Mouse (Mus musculus): ENCODE measurements around the gene Napa. TPM values are rescaled to one million over a fixed set of nuclear protein-coding genes. Genes with fewer than 3 reads are reported as not detected.

Gene Napa
- polyA plus RNA-seq, 1 experiment from 2014 or later, result 168 TPM

DNA sequence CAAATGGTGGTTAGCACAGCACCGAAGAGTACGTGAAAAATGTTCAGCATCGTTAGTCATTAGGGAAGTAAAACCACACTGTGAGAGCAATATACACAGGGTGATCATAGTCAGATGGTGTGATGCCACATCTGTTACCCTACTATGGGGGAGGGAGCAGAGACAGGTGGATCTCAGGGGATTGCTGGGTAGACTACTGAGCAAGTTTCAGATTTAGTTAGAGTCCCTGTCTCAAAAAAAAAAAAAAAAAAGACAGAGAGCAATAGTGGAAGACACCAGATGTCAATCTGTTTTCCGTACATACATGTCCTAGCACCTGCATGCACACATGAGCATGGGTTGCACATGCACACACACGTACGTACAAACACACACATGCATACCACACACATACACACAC is 42.6 kb upstream of the Napa start:
- Histone ChIP-seq H3K4me1 (ENCODE audit: control insufficient read depth, insufficient read depth, low read length) (peaks cover 5% of the 10 kb centered on the region; the same call in 1 of the 2 replicates), H3K27me3 (ENCODE audit: control insufficient read depth, insufficient read depth, low read length) (peaks cover under 1% of the 10 kb centered on the region; the same call in 1 of the 2 replicates), H3K36me3 (ENCODE audit: control insufficient read depth, insufficient read depth) (no peaks in the 10 kb centered on the region), H3K9ac (ENCODE audit: low read length) (no peak overlapping the region), H3K9me3 (replicated peaks; ENCODE audit: control insufficient read depth, low read length) (no peaks in the 10 kb centered on the region), H3K4me3 (ENCODE audit: low read length) (no peak overlapping the region), H3K4me2 (ENCODE audit: low read depth, low read length) (no peak overlapping the region), H3K27ac (ENCODE audit: low read length) (no peak overlapping the region)
- ATAC-seq (replicated peaks; ENCODE audit: extremely low read depth, insufficient read depth, low FRiP score), result no peak
- 74% methylated on average over 6 of the region's 6 CpGs for WGBS

DNA sequence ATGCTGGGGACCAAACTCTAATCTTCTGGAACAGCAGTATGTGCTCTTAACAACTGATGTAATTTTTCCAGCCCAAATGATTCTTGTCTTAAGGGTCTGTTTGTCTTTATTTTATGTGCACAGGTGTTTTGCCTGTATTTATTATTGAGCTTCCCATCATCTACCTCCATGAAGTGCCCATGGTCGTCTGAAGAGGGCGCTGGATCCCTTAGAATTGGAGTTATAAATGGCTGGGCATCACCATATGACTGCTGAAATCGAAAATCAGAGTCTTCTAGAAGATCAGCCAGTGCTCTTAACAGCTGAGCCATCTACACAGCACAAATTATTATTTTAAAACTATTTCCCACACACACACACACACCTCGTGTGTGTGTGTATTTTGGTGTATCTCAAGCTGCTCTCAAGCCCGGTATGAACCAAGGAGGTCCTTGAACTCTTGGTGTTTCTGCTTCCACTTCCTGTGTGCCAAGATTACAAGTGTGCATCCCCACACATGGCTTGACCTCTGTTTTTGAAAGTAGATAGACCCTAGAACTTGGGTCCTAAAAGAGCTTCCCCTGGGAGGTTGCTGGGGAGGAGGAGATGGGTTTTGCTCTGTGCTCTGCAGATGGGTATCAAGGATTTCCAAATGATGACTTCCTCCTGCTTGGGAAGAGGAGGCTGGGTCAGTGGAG is 41.7 kb upstream of the Napa start:
- peaks cover 10% of the 10 kb centered on the region for H3K27me3 ChIP-seq (ENCODE audit: control insufficient read depth, insufficient read depth, low read length)
- 23% methylated on average over 5 of the region's 5 CpGs for WGBS
- H3K9ac ChIP-seq (ENCODE audit: low read length), result no peak overlapping the region
- no peak overlapping the region for H3K4me3 ChIP-seq (ENCODE audit: low read length)
- H3K4me2 ChIP-seq (ENCODE audit: low read depth, low read length), result no peak overlapping the region
- peaks cover 6% of the 10 kb centered on the region for H3K9me3 ChIP-seq (replicated peaks; ENCODE audit: control insufficient read depth, low read length)
- peaks cover 4% of the 10 kb centered on the region; the same call in 1 of the 2 replicates for H3K4me1 ChIP-seq (ENCODE audit: control insufficient read depth, insufficient read depth, low read length)
- no peak overlapping the region for H3K27ac ChIP-seq (ENCODE audit: low read length)
- no peak for ATAC-seq (replicated peaks; ENCODE audit: extremely low read depth, insufficient read depth, low FRiP score)
- H3K36me3 ChIP-seq (ENCODE audit: control insufficient read depth, insufficient read depth), result no peaks in the 10 kb centered on the region

DNA sequence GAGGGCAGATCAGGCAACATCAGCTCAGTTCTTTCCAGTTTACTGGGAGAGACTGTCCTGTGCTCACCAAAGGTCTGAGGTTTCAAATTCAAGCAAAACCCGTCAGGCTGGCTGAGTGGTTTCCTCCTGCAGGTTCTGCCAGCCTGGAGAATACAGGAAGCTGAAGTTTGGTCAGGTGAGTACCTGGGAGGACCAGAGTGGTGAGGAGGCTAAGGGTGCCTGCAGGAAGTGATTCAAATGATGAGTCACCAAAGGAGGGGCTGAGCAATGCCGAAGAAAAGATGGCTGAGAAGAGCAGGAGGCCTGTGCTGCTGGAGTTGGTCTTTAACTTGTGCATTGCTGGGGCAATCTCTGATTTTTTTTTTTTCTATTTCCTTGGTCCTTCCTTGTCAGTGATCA is 41.1 kb upstream of the Napa start:
- Histone ChIP-seq H3K4me2 (ENCODE audit: low read depth, low read length) (no peak overlapping the region), H3K27me3 (ENCODE audit: control insufficient read depth, insufficient read depth, low read length) (peaks cover 15% of the 10 kb centered on the region), H3K36me3 (ENCODE audit: control insufficient read depth, insufficient read depth) (no peaks in the 10 kb centered on the region), H3K9me3 (replicated peaks; ENCODE audit: control insufficient read depth, low read length) (peaks cover 10% of the 10 kb centered on the region), H3K4me3 (ENCODE audit: low read length) (no peak overlapping the region), H3K27ac (ENCODE audit: low read length) (no peak overlapping the region), H3K4me1 (ENCODE audit: control insufficient read depth, insufficient read depth, low read length) (0 out of 2 replicates have a peak, but pooled peaks cover under 1% of the 10 kb centered on the region), H3K9ac (ENCODE audit: low read length) (no peak overlapping the region)
- 43% methylated on average over 2 of the region's 2 CpGs for WGBS
- ATAC-seq (replicated peaks; ENCODE audit: extremely low read depth, insufficient read depth, low FRiP score), result no peak

DNA sequence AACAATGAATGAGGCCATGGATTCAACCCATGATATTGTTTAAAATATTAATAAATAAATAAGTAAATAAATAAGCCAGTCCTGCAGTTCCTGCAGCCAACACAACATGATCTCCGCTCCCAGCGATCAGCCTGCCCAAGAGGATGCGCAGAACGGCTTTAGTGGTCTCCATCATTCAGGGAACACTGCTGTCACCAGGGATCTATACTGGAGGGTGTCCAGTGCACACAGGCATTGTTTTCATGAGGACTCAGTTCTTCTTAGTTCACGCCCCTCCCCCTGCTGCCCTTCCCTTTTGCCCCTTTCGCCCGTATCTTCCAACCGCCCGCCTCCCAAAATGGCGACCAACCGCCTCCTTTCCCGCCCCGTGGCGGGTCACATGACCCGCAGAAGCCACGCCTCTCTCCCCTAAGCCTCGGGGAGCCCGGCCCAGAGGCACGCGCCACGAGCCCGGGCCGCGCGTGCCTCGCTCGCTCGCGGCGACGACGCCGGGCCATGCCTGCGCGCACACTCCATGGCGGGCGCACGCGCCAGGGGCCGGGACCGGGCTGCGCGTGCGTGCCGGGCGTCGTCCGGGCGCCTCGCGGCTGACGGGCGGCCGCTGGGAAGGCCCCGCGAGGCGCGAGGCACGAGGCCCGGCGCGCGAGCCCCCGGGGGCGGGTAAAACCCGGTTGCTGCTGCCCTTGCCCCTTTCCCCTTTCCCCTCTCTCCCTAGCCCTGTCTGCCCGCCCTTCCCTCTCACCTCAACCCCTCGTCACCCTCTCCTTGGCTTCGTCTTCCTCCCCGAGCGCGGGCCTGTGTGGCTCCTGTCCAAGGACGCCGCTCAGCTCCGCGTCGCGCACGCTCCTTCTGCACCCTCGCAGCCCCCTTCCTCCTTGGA is 36.8 kb upstream of the Napa start, which contains the start of gene Zfp541:
TSS of gene Zfp541 (plus strand) at position 596 of the 880 bp plus-strand sequence.
- no peak for ATAC-seq (replicated peaks; ENCODE audit: extremely low read depth, insufficient read depth, low FRiP score)
- Histone ChIP-seq H3K27ac (ENCODE audit: low read length) (no peak within 1 kb of the TSS), H3K4me2 (ENCODE audit: low read depth, low read length) (peak within 1 kb of the TSS; percentile 42; the same call in 1 of the 2 replicates), H3K27me3 (ENCODE audit: control insufficient read depth, insufficient read depth, low read length) (peaks cover 19% of the 10 kb centered on the region), H3K4me1 (ENCODE audit: control insufficient read depth, insufficient read depth, low read length) (no peaks in the 10 kb centered on the region), H3K4me3 (ENCODE audit: low read length) (peak within 1 kb of the TSS; percentile 12; the same call in 1 of the 2 replicates), H3K36me3 (ENCODE audit: control insufficient read depth, insufficient read depth) (no peaks in the 10 kb centered on the region), H3K9me3 (replicated peaks; ENCODE audit: control insufficient read depth, low read length) (peaks cover 11% of the 10 kb centered on the region), H3K9ac (ENCODE audit: low read length) (no peak within 1 kb of the TSS)
- WGBS, result 36% methylated on average over 72 of the region's 80 CpGs

DNA sequence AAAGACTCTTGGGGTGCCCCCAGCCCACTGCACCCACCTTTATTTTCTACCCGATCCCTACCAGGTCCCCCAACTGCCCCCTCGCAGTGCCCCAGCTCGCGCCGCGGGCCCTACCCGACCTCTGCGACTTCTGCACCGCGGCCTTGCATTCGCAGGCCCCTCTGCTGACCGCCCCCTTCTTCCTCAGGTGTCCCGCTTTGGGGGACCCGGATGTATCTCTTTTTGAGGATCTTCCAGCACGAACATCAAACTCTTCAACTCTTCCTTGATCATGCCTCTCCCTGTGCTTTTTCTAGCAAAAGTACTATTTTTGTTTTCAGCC is 36.2 kb upstream of the Napa start:
- 60% methylated on average over 15 of the region's 15 CpGs for WGBS
- Histone ChIP-seq H3K4me1 (ENCODE audit: control insufficient read depth, insufficient read depth, low read length) (no peaks in the 10 kb centered on the region), H3K9me3 (replicated peaks; ENCODE audit: control insufficient read depth, low read length) (peaks cover 11% of the 10 kb centered on the region), H3K4me2 (ENCODE audit: low read depth, low read length) (no peak overlapping the region), H3K36me3 (ENCODE audit: control insufficient read depth, insufficient read depth) (no peaks in the 10 kb centered on the region), H3K27me3 (ENCODE audit: control insufficient read depth, insufficient read depth, low read length) (peaks cover 19% of the 10 kb centered on the region), H3K9ac (ENCODE audit: low read length) (no peak overlapping the region), H3K27ac (ENCODE audit: low read length) (no peak overlapping the region), H3K4me3 (ENCODE audit: low read length) (no peak overlapping the region)
- ATAC-seq (replicated peaks; ENCODE audit: extremely low read depth, insufficient read depth, low FRiP score), result no peak

DNA sequence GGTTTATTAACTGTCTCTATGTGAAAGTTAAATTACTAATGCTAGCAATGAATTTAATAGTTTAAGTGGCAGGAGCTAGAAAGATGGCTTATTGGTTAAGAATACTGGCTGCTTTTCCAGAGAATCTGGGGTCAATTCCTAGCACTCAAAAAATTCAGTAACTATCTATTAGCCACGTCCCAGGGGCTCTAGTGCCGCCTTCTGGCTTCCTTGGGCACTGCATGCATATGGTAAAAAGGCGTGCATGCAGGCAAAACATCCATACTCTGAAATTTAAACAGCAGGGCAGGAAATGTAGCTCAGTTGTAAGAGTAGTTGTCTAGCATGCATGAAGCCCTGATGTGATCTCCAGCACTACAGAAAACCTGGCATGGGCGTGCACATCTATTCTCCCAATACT is 34.8 kb upstream of the Napa start:
- H3K4me3 ChIP-seq (ENCODE audit: low read length), result no peak overlapping the region
- 32% methylated on average over 4 of the region's 4 CpGs for WGBS
- no peak for ATAC-seq (replicated peaks; ENCODE audit: extremely low read depth, insufficient read depth, low FRiP score)
- no peak overlapping the region for H3K27ac ChIP-seq (ENCODE audit: low read length)
- peaks cover 11% of the 10 kb centered on the region for H3K9me3 ChIP-seq (replicated peaks; ENCODE audit: control insufficient read depth, low read length)
- H3K36me3 ChIP-seq (ENCODE audit: control insufficient read depth, insufficient read depth), result no peaks in the 10 kb centered on the region
- H3K9ac ChIP-seq (ENCODE audit: low read length), result no peak overlapping the region
- no peaks in the 10 kb centered on the region for H3K4me1 ChIP-seq (ENCODE audit: control insufficient read depth, insufficient read depth, low read length)
- peaks cover 19% of the 10 kb centered on the region for H3K27me3 ChIP-seq (ENCODE audit: control insufficient read depth, insufficient read depth, low read length)
- no peak overlapping the region for H3K4me2 ChIP-seq (ENCODE audit: low read depth, low read length)

DNA sequence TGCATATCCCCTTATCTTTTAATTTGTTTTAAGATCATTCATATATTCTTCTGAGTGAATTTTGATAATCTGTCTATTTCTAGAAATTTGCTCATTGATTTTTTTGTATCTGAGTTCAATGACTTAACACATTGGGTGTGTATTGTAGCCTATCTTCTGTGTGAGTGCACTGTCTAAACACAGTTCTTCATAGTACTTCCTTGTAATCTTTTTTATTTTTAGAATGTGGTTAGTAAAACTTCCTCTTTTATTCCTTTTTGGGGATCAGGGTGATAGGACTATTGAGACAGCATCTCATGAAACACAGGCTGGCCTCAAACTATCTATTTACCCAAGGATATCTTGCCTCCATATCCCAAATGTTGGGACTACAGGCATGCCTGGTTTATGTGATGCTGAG is 27.4 kb upstream of the Napa start:
- H3K4me3 ChIP-seq (ENCODE audit: low read length), result no peak overlapping the region
- H3K9ac ChIP-seq (ENCODE audit: low read length), result no peak overlapping the region
- ATAC-seq (replicated peaks; ENCODE audit: extremely low read depth, insufficient read depth, low FRiP score), result no peak

DNA sequence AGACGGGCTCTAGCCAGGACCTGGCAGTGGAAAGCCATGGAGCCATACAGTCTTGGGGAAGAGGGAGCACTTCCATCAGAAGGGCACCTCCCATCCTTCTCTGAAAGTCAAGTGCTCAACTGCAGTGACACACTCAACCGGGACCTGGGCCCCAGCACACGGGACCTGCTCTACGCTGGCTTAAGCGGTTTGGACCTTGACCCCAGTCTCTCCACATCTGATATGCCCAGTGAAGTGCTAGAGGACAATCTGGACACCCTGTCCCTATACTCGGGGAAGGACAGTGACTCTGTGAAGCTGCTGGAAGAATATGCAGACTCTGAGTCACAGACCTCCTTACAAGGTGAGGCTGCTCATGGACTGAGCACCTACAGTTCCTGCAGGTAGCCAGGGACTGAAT is 26.4 kb upstream of the Napa start:
- WGBS, result 77% methylated on average over 6 of the region's 6 CpGs
- H3K36me3 ChIP-seq (ENCODE audit: control insufficient read depth, insufficient read depth), result no peaks in the 10 kb centered on the region
- no peak overlapping the region for H3K9ac ChIP-seq (ENCODE audit: low read length)
- no peak overlapping the region for H3K4me3 ChIP-seq (ENCODE audit: low read length)
- no peak overlapping the region for H3K4me2 ChIP-seq (ENCODE audit: low read depth, low read length)
- no peaks in the 10 kb centered on the region for H3K9me3 ChIP-seq (replicated peaks; ENCODE audit: control insufficient read depth, low read length)
- no peak for ATAC-seq (replicated peaks; ENCODE audit: extremely low read depth, insufficient read depth, low FRiP score)
- 0 out of 2 replicates have a peak, but pooled peaks cover 2% of the 10 kb centered on the region for H3K27me3 ChIP-seq (ENCODE audit: control insufficient read depth, insufficient read depth, low read length)
- H3K4me1 ChIP-seq (ENCODE audit: control insufficient read depth, insufficient read depth, low read length), result no peaks in the 10 kb centered on the region
- no peak overlapping the region for H3K27ac ChIP-seq (ENCODE audit: low read length)

More for the DNA sequence above, 27.4 kb upstream of the Napa start:
- Histone ChIP-seq H3K4me2 (ENCODE audit: low read depth, low read length) (no peak overlapping the region), H3K9me3 (replicated peaks; ENCODE audit: control insufficient read depth, low read length) (no peaks in the 10 kb centered on the region), H3K4me1 (ENCODE audit: control insufficient read depth, insufficient read depth, low read length) (no peaks in the 10 kb centered on the region), H3K27me3 (ENCODE audit: control insufficient read depth, insufficient read depth, low read length) (no peaks in the 10 kb centered on the region), H3K27ac (ENCODE audit: low read length) (no peak overlapping the region), H3K36me3 (ENCODE audit: control insufficient read depth, insufficient read depth) (no peaks in the 10 kb centered on the region)

DNA sequence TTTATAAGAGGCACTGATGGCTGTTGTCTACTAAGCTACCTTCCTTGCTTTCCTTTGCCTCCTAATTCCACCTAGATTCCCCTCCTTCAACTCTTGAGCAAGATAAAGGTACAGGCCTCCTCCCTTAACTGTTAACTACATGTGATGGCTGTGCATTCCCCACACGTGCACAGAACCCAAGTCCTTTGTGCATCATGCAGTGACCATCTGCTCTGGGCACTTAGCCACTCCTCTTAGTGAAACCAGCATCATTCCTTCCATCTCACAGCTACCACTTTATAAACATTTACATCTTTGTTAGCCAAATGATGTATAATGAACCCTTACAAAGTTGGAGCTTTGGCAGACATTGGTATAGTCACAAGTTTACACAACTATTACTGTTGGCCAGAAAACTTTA is 18.3 kb upstream of the Napa start:
- no peak for ATAC-seq (replicated peaks; ENCODE audit: extremely low read depth, insufficient read depth, low FRiP score)
- no peak overlapping the region for H3K27ac ChIP-seq (ENCODE audit: low read length)
- H3K36me3 ChIP-seq (ENCODE audit: control insufficient read depth, insufficient read depth), result no peaks in the 10 kb centered on the region
- 40% methylated on average over 1 of the region's 1 CpGs for WGBS
- H3K4me3 ChIP-seq (ENCODE audit: low read length), result no peak overlapping the region
- no peaks in the 10 kb centered on the region for H3K9me3 ChIP-seq (replicated peaks; ENCODE audit: control insufficient read depth, low read length)
- H3K4me2 ChIP-seq (ENCODE audit: low read depth, low read length), result no peak overlapping the region
- peaks cover 5% of the 10 kb centered on the region; the same call in 1 of the 2 replicates for H3K27me3 ChIP-seq (ENCODE audit: control insufficient read depth, insufficient read depth, low read length)
- H3K9ac ChIP-seq (ENCODE audit: low read length), result no peak overlapping the region
- no peaks in the 10 kb centered on the region for H3K4me1 ChIP-seq (ENCODE audit: control insufficient read depth, insufficient read depth, low read length)

Data from heart, embryonic 16.5 days (tissue).